Mouse (Mus musculus): Measurements from ENCODE around the gene Mgst3. TPM values are rescaled to one million over a fixed set of nuclear protein-coding genes. Genes with fewer than 3 reads are reported as not detected.

Mgst3 gene
- total and polyA plus RNA-seq, 3 experiments: 1.4 TPM; not detected in 2

DNA sequence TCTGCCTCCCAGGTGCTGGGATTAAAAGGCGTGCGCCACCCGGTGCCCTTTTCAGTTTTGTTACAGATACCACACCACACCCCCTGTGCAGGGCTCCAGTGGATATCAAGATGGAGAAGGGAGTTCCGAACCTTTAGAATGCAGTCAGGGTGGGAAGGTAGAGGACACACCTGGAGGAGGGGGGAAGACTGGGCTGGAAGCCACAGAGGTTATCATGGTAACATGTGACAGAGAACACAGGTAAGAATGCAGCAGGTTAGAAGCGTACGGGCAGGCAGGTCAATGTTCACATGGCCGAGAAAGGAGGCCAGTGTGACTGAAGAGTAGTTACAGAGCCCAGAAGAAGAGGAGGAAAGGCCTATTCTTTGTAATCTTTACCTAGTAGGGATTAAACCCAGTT lies 4.1 kb downstream of the Mgst3 start:
- Histone ChIP-seq H3K9ac (ENCODE audit: insufficient read depth, low read depth) (no peak overlapping the region), H3K4me2 (ENCODE audit: insufficient read depth, low read depth, poor library complexity, severe bottlenecking) (no peak overlapping the region), H3K9me3 (replicated peaks; ENCODE audit: low read length) (no peaks in the 10 kb centered on the region), H3K27ac (ENCODE audit: insufficient read depth, low read depth) (no peak overlapping the region), H3K4me1 (ENCODE audit: control insufficient read depth in 1 of 2, insufficient read depth in 2 of 2) (peaks cover 0 to 14% of the 10 kb centered on the region in 2 experiments; a peak in 2 of 4 replicates), H3K27me3 (replicated peaks) (peaks cover 86% of the 10 kb centered on the region), H3K36me3 (replicated peaks in 1 of 2; ENCODE audit: control insufficient read depth in 1 of 2, insufficient read depth in 1 of 2, low read length in 1 of 2) (no peaks in the 10 kb centered on the region), H3K4me3 (replicated peaks in 1 of 3; ENCODE audit: low read depth in 2 of 3, low read length in 2 of 3, poor library complexity in 1 of 3) (no peak overlapping the region), H3K79me2 (replicated peaks; ENCODE audit: control insufficient read depth, extremely low read depth, insufficient read depth, poor library complexity, severe bottlenecking) (no peaks in the 10 kb centered on the region)
- no peak for DNase-seq (ENCODE audit: extremely low read depth)
- no peak for TF ChIP-seq USF1 (IDR thresholded peaks at IDR 0.05; ENCODE audit: low read depth, low read length)
- no peak for TF ChIP-seq TCF12 (IDR thresholded peaks at IDR 0.05; ENCODE audit: low read depth, low read length)
- no peak for TF ChIP-seq JUN (IDR thresholded peaks at IDR 0.05; ENCODE audit: insufficient read depth, low read depth, low read length)
- TF ChIP-seq MAZ (IDR thresholded peaks at IDR 0.05; ENCODE audit: low read depth, low read length): no peak
- no peak for TF ChIP-seq BHLHE40 (IDR thresholded peaks at IDR 0.05; ENCODE audit: low read depth, low read length)
- TF ChIP-seq EP300 (IDR thresholded peaks at IDR 0.05; ENCODE audit: low read length): no peak
- no peak for TF ChIP-seq MYC (IDR thresholded peaks at IDR 0.05; ENCODE audit: low read depth, low read length)
- no peak for TF ChIP-seq ZKSCAN1 (IDR thresholded peaks at IDR 0.05; ENCODE audit: borderline replicate concordance, low read depth, low read length)
- TF ChIP-seq IRF4 (IDR thresholded peaks at IDR 0.05; ENCODE audit: low read depth, low read length): no peak
- no peak for TF ChIP-seq GABPA (IDR thresholded peaks at IDR 0.05; ENCODE audit: insufficient replicate concordance, low read depth, low read length)
- TF ChIP-seq CHD2 (IDR thresholded peaks at IDR 0.05; ENCODE audit: low read length): no peak
- no peak for TF ChIP-seq TBP (conservative IDR thresholded peaks at IDR 0.05; ENCODE audit: low read depth, low read length)
- TF ChIP-seq MAFK (IDR thresholded peaks at IDR 0.05; ENCODE audit: insufficient replicate concordance, low read length): no peak
- TF ChIP-seq SMC3 (IDR thresholded peaks at IDR 0.05; ENCODE audit: low read depth, low read length): no peak
- in situ Hi-C loops (cut with MboI; ENCODE audit: low pct_ligation_motif_present, low pct_unique_long_range_greater_than_20kb, low sequenced_read_pairs): no loop called here
- dilution Hi-C loops (cut with MboI; ENCODE audit: extremely low pct_ligation_motif_present, extremely low pct_unique_long_range_greater_than_20kb, low sequenced_read_pairs): no loop called here

DNA sequence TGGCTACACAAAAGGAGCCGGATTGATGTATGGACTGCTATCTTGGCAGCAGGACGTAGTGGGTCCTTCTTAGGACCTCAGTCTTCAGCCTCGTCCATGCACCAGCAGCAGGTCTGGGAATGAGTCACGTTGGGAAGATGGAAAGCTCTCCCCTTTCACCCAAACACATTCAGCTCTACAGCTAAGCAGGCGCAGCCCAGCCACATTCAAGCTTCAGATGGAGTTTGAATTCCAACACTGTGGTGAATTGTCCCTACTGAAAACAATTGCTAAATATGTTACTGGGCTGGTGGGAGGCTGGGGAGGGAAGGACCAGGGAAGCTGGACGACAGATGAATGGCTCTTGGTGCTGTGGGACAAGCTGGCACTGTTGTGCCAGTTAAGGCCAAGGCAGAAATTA lies 5.1 kb downstream of the Mgst3 start:
- dilution Hi-C loops (cut with MboI; ENCODE audit: extremely low pct_ligation_motif_present, extremely low pct_unique_long_range_greater_than_20kb, low sequenced_read_pairs) (no loop called here), in situ Hi-C loops (cut with MboI; ENCODE audit: low pct_ligation_motif_present, low pct_unique_long_range_greater_than_20kb, low sequenced_read_pairs) (no loop called here)
- Histone ChIP-seq H3K79me2 (replicated peaks; ENCODE audit: control insufficient read depth, extremely low read depth, insufficient read depth, poor library complexity, severe bottlenecking) (no peaks in the 10 kb centered on the region), H3K4me1 (ENCODE audit: control insufficient read depth in 1 of 2, insufficient read depth in 2 of 2) (peaks cover 0 to 12% of the 10 kb centered on the region in 2 experiments; a peak in 2 of 4 replicates), H3K27me3 (replicated peaks) (peaks cover 94% of the 10 kb centered on the region), H3K36me3 (replicated peaks in 1 of 2; ENCODE audit: control insufficient read depth in 1 of 2, insufficient read depth in 1 of 2, low read length in 1 of 2) (no peaks in the 10 kb centered on the region), H3K4me3 (replicated peaks in 1 of 3; ENCODE audit: low read depth in 2 of 3, low read length in 2 of 3, poor library complexity in 1 of 3) (no peak overlapping the region), H3K27ac (ENCODE audit: insufficient read depth, low read depth) (no peak overlapping the region), H3K4me2 (ENCODE audit: insufficient read depth, low read depth, poor library complexity, severe bottlenecking) (no peak overlapping the region), H3K9ac (ENCODE audit: insufficient read depth, low read depth) (no peak overlapping the region), H3K9me3 (replicated peaks; ENCODE audit: low read length) (no peaks in the 10 kb centered on the region)
- TF ChIP-seq USF1 (IDR thresholded peaks at IDR 0.05; ENCODE audit: low read depth, low read length) (no peak), ZMIZ1 (IDR thresholded peaks at IDR 0.05; ENCODE audit: low read depth, low read length) (no peak), JUN (IDR thresholded peaks at IDR 0.05; ENCODE audit: insufficient read depth, low read depth, low read length) (no peak), PAX5 (IDR thresholded peaks at IDR 0.05; ENCODE audit: low read length) (no peak), USF2 (conservative IDR thresholded peaks at IDR 0.05; ENCODE audit: low read depth, low read length) (no peak), MEF2A (IDR thresholded peaks at IDR 0.05; ENCODE audit: borderline replicate concordance, low read depth, low read length) (no peak), E2F4 (IDR thresholded peaks at IDR 0.05; ENCODE audit: insufficient replicate concordance, low read depth, low read length) (no peak), UBTF (IDR thresholded peaks at IDR 0.05; ENCODE audit: low read depth, low read length) (no peak), ZKSCAN1 (IDR thresholded peaks at IDR 0.05; ENCODE audit: borderline replicate concordance, low read depth, low read length) (no peak), NRF1 (IDR thresholded peaks at IDR 0.05; ENCODE audit: low read depth, low read length) (no peak), TCF12 (IDR thresholded peaks at IDR 0.05; ENCODE audit: low read depth, low read length) (no peak), POLR2A (IDR thresholded peaks at IDR 0.05; ENCODE audit: low read depth, low read length) (no peak), CTCF (conservative IDR thresholded peaks at IDR 0.05 in 1 of 2, IDR thresholded peaks at IDR 0.05 in 1 of 2; ENCODE audit: low read depth in 2 of 2, low read length in 2 of 2) (no peak), MYC (IDR thresholded peaks at IDR 0.05; ENCODE audit: low read depth, low read length) (no peak), MAX (IDR thresholded peaks at IDR 0.05; ENCODE audit: low read length) (no peak), MXI1 (IDR thresholded peaks at IDR 0.05; ENCODE audit: low read depth, low read length) (no peak), BHLHE40 (IDR thresholded peaks at IDR 0.05; ENCODE audit: low read depth, low read length) (no peak), JUND (conservative IDR thresholded peaks at IDR 0.05; ENCODE audit: low read depth, low read length) (no peak), EP300 (IDR thresholded peaks at IDR 0.05; ENCODE audit: low read length) (no peak), TBP (conservative IDR thresholded peaks at IDR 0.05; ENCODE audit: low read depth, low read length) (no peak)
- DNase-seq (ENCODE audit: extremely low read depth): no peak

Data from CH12.LX (cell line).